Mouse (Mus musculus): ENCODE measurements around the gene Pak4.

The Pak4 gene

DNA sequence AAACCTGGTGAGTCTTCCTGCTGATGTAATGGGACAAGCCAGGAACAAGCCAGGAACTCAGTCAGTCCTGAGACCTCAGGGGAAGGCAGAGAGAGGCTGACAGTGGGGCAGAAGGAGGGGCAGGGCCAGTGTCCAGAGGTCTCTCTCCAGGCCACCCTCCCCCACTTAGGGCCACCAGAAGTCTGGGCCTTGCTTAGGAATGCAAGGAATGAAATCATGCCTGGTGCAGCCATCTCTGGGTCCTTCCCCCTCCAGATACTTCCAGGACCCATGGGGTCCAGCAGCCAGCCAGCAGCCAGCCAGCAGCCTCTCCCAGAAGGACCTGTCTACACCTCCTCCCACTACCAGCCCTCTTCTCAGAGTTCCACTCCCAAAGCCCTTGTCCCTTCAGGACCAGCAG lies 10.3 kb downstream of the Pak4 start:
- no peak for DNase-seq (ENCODE audit: low spot score)

DNA sequence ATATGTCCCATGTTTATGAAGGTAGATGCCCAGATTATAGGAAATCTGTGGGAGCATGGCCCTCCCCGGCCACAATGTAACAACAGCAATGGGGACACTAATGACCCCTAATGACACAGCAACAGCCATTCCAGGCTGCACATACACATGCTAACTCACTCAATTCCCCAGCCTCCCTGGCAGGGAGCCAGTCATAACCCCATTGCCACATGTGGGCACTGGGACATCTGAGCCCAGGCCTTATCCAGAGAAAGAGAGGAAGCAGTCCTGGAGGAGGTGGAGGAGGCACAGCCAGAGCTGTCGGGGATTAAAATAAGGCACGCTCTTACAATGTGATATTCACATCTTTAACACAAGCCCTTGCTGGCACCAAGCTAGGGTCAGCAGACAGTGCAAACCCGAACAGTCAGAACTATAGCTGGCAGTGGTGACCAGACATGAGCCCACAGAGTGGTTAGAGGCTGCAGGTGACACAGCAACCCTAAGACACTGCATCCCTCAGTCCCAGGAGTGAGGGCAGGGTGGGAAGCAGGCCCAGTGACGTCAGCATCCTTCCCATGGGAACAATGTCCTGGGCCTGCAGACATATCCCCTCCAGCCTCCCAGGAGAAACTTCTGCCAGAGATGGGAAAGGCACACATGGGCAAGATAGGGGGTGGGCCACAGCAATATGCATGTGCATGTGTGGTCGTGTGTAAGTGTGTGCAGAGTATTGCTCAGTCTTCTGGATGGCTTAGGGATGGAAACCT lies 11.1 kb downstream of the Pak4 start:
- no peak for DNase-seq (ENCODE audit: low spot score)

DNA sequence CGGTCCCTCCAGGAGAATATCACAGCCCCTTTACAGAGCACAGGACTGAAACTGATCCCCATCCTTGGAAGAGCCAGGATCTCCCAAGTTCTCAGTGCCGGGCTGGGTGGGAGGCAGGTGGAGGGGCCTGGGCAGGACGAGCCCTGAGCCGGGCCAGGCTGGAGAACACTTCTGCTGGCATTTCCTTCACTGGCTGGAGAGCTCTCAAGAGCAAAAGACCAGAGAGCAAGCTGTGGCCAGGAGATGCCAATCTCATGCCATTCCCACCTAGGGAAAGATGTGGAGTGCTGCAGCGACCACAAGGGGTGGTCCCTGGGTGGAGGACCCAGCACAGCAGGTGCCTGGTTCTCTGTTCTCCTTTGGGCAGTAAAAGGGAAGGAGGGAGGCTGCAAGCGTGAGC lies 13.0 kb downstream of the Pak4 start:
- DNase-seq (ENCODE audit: low spot score): no peak

DNA sequence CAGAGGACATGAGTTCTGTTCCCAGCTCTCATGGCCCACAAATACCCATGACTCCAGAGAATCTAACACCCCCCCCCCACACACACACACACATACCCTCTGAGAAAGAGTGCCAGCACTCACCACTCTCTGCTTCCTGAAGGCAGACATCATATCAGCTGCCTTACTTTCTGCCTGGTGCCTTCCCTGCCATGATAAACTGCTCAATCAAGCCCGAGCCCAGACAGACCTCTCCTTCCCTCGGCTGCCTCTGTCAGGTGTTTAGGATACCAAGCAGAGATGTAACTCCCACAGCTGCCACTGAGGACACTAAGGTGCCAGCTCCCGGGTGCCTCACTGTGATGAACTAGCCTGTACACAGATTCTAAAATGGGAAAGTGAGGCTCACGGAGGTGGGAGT lies 13.5 kb downstream of the Pak4 start:
- DNase-seq (ENCODE audit: low spot score): no peak

DNA sequence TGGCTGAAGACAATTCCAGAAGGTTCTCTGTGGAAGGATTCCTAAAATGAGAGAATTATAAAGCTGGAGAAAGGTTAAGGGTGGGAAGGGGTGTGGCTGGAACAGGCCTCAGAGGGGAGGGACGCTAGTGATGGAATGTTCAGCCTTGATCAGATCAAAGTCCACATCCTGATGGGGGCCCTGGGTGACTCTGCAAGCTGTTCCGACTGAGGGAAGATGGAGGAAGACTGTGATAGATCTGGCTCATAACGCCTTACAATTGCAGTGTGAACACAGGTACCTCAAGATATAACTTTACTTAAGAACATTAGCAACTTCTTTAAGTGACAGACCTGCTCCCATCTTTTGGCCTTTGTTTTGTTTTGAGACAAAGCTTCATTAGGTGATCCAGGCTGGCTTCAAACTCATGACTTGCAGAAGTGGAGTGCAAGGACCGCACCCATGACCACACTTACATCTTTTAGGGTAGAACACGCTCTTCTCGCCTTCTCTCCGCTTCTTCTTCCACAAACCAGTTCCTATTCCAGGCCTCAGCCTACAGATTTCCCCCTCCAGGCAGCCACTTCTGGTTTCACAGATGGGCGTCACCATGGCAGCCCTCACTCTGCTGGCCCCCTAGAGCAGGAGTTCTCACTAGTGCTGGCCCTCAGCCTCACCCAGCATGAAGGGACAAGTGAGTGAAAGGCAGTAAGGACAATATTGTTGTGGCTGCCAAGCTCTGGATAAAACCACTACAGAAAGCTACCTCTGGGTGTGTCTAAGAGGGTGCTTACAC lies 14.2 kb downstream of the Pak4 start:
- DNase-seq (ENCODE audit: low spot score): no peak

DNA sequence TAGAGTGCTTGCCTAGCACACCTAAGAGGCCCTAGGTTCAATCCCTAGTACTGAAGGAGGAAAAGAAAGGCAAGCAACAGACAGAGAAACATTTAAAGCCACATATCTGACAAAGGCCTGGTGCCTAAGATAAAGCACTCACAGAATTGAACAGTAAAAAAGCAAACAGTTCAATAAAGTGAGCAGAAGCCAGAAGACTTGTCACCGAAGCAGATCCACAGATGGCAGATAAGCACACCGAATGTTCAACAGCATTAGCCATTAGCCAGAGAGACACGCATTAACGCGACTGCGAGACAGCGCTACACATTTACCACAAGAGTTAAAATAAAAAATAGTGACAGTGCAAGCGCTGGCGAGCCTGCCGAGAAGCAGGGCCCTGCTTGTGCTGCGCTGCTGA lies 15.1 kb downstream of the Pak4 start:
- DNase-seq (ENCODE audit: low spot score): no peak

DNA sequence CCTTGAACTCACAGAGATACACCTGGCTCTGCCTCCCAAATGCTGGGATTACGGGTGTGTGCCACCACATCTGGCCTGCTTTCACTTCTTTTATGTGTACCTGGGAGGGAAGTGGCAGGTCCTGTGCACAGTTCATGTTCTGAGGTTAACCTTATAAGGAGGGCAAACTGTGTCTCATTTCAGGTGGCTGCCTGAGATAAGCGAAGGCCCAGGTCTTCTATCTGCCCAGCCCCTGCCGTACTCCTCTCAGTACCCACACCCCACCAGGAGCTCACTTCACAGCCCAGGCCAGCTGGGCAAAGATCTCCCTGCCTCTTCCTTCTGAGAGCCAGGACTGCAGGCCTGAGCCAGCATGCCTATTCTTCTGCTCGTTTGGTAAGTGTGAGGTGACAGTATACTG lies 16.3 kb downstream of the Pak4 start:
- DNase-seq (ENCODE audit: low spot score): no peak

DNA sequence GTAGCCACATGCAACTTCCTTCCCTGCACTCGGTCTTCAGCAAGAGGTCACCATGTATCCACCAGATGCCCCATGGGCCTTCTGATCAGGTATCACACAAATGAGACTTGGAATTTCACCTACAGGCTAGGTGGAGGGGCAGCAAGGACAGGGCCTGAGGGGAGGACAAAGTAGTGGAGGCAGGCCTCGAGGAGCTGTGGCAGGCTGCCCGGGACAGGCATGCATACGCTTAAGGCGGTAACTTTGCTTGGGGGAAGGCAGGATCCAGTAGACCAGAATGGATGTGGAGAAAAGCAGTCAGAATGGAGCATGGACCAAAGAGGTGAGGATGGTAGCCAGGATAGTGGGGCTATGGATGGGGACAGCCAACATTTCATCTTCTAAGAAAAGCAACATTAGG lies 18.2 kb downstream of the Pak4 start:
- no peak for DNase-seq (ENCODE audit: low spot score)

DNA sequence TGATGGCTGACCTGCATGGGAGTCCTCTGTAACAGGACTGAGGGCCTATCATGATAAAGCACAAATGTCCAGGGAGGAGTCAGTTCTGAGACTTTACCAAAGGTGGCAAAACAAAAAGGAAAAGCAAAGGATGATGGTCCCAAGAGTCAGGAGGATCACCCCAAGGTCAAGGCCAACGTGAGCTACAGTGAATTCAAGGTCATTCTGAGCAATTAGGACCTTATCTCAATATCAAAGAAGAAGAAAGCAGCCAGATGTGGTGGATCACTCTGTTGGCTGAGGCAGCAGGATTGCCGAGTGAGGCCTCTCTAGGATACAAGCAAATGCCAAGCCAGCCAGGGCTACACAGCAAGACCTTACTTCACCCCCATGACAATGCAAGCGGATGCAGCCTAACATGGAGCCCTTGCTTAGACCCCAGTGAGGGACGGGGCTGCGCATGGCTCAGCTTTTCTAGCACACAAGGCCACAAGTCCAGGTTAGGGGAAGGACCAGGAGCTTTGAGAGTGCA lies 19.4 kb downstream of the Pak4 start:
- no peak for DNase-seq (ENCODE audit: low spot score)

DNA sequence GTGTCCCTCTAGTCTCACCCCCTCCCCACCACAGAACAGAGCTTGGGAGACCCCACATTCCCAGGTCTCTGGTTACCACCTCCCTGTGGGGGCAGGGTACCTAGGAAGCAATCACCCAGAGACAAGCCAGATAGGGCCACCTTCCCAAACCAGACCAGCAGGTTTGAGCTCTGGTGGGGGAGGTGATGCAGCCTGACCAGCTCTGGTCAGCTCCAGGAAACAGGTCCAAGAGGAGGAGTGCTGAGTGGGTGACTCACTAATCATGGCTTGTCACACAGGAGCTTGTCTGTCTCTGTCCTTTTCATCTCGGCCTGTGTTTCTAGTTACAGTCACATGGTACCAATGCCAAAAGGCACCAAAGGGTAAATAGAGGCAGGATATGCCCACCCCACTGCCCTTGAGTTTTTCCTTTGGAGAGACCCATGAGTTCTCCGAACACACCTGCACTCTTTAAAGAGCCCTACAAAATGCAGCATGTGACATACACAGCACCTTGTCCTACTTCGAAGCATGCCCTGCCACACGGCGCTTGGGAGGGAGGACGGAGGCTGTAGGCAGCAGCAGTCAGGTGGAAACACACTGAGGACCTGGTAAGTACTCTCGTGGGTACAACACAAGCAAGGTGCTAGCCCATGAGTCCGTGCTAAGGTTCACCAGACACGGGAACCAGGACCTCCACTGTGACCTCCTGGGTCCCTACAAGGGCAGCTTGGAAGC lies 20.0 kb downstream of the Pak4 start:
- DNase-seq (ENCODE audit: low spot score): peak; percentile 30

DNA sequence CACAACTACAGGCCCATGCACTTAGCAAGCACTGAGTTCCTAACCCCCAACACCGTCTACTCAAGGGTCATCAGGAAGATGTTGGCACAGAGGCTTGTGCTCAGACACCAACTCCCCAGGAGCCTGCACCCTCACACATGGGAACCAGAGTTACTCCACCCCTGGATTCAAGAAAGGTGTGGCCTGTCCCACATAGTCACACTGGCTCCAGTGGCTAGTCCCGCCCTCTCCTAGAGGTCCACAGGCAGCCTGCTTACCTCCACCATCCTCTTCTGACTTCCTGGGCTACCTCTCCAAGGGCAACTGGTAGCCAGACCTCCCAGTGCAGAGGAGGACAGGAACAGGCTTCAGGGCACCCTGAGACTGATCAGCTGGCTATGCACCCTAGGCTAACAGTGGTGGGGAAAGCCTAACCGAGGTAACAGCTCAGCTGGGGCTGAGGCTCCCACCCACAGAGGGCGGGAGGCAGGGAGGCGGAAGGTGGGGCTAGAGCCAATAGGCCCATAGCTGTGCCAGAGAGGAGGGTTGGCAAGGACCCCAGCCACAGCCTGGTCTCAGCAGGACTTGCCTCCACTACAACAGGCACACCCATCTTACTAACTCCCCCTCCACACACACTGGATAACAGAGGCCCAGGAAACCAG lies 21.6 kb downstream of the Pak4 start:
- DNase-seq (ENCODE audit: low spot score): peak; percentile 59

DNA sequence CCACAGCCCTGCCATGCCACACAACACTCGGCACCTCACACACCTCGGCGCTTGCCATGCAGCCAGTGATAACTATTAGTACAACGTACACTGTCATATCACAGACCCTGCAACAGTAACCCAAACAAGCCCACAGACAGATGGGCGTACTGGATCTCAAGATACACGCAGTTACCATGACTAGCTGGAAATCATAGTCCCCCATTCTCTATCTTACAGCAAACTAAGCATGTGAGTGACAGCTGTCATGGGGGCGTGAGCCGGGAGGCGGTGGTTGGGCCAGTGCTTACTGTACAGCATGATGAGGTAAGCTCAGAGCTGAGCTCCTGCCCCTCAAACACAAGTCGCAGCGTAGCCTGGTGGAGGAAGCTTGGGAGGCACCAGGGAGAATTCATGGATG lies 22.4 kb downstream of the Pak4 start:
- DNase-seq (ENCODE audit: low spot score): no peak

DNA sequence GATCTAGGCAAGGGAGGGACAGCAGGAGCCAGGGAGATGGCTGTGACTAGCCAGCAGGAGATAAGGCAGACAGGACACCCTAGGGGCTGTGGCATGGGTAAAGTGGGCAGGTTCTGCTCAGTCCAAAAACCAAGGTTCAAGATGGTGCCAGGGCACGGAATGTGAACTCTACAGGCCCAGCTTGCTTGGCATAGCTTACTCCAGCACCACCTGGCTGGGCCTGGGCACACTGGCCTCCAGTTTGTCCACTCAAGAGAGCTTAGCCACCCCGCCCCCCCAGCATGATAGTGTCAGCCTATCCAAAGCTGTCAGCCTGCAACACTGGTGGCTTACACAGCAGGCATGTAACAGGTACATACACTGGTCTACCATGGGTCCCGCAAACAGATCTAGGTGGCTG lies 24.7 kb downstream of the Pak4 start:
- no peak for DNase-seq (ENCODE audit: low spot score)

DNA sequence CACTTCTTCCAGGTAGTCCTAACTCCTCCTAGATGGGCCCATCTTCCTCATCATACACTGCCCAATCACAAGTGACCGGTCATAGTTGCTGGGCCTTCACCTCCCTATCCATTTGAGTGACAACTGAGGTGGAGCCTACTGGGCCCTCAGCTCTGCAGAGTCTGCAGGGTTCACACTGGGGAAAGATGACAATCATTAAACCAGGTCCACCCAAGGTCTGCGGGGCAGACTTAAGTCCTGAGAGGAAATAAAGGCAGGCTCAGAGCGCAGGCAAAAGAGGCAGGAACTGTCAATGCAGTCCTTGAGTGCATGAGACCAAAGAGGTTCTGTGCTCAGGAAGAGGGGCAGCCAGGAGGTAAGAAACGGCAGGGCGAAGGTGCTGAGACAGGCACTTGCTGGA lies 25.3 kb downstream of the Pak4 start:
- DNase-seq (ENCODE audit: low spot score): no peak

DNA sequence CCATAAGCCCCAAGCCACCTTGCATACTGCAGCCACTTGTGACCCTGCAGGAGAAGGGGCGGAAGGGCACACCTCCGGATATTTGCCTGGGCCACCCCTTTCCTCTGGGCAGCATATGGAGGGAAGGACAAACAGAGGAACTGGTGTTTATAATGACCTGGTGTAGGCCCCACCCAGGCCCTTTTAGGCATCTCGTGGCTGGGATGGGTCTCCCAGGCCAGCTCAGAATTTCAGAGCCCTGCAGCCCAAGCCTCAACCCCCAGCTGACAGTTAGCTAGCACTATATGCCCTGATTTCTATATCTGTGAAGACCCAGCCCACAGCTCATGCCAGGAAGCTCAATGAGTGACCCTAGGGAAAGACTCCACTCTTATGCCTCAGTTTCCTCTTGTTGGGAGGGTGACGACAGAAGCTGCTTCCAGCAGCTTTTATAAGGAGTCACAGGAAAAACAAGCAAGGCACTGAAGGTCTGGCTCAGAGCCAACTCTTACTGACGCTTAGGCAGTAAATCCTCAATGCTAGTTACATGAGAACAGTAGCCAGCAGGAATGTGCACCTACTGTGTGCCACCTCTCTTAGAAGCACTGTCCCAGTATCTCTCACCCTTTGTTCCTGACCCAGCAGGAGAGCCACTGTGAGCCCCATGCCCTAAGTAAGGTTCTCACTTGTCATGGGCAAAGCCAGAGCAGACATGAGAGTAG lies 26.9 kb downstream of the Pak4 start:
- no peak for DNase-seq (ENCODE audit: low spot score)

DNA sequence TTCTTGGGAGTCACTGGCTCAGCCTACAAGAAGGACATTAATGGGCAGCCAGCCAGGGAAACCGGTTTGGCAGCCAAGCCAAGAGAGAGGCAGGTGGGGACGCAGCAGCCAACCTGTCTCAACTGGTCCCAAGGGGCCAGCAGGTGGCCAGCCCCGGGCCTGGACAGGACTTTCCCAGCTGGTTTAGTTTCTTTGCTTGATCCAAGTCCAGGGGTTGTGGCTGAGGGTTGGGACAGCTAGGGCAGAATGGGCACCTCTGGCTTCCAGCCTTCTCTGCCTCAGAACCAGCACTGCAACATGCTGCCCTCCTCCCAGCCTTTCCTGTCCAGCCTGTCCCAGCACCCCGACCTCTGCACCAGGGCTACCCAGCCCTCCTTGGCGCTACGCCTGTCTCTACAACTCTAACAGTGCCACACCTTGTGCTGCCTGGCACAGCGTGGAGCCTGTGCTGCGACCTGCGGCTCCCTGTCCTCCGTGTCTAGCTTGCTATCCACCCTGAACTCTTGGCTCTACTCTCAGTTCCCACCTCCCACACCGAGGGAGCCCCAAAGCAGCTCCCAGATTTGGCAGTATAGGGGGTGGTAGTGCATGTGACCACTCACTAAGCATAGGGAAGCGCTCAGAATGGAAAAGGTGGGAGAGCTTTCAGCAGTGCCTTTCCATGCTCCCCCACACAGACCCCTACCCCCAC lies 27.5 kb downstream of the Pak4 start:
- DNase-seq (ENCODE audit: low spot score): peak; percentile 38

DNA sequence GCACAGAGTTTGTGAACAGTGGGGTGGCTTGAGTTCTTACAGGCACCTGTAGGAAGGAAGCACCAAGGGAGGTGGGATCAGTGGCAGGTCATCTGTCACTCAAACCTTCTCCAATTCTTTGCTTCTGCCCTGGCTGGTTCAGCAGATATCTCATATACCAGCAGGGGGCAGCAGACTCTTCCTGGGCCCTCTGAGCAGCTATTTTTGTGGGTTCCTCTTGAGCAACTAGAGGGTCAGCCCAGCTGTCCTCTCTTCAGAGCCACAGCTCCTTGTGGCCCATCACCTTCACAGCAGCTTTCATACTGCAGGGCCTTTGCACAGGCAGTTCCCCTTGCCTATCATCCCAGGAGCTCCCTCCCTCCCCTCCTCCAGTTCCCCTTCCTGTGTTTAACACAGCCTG lies 29.7 kb downstream of the Pak4 start:
- no peak for DNase-seq (ENCODE audit: low spot score)

DNA sequence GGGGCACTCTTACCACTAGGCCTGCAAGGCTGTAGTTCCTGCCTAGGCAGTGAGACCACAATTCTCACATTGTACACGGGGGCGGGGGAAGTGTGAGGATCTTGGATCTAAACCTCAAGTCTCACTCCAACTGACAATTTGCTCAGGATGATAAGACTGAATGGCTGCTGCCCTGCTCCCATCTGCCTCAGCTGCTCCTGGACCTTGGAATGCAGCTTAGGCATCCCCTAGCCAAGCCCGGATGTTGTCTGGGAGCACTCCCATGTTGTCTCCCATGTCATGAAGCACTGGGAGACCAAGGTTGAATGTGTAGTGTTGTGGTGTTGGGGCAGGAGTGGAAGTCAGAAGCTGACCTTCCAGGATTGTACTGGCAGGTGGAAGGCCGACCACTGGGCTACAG lies 30.4 kb downstream of the Pak4 start:
- no peak for DNase-seq (ENCODE audit: low spot score)

DNA sequence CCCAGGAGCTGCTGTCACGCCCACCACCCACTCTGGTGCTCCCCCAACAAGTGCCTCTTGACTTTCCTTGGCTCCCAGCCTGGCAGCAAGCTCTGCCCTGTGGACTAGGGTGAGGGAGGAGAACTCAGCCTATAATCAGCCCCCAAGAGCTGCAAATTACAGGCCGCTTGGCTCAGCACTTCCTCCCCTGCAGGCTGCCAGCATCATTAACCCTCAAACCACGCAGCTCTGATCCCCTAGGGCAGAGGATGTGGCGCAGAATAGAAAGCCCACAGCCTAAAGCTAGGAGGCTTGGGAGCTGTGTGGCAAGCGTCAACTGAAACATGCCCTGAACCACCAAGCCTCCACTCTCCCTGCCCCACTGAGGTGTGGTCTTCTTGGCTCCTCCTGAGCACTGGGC lies 32.6 kb downstream of the Pak4 start:
- no peak for DNase-seq (ENCODE audit: low spot score)

DNA sequence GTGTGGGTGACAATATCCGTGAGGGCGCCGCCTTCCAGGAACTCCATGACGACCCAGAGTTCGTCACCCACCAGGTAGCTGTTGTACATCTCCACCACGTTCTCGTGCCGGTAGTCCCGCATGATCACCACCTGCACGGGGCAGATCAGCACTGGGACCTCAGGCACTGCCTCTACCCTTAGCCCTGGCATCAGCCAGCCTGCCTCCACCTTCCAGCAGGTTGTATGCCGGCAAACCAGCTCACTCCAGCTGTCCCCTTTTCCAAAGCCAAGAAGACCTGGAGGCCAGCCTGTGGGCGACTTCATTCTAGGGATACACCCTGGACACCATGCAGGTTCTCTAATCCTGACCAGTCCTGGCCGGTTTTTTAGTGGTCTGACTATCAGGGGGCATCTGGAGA lies 35.0 kb downstream of the Pak4 start:
- DNase-seq (ENCODE audit: low spot score): no peak

DNA sequence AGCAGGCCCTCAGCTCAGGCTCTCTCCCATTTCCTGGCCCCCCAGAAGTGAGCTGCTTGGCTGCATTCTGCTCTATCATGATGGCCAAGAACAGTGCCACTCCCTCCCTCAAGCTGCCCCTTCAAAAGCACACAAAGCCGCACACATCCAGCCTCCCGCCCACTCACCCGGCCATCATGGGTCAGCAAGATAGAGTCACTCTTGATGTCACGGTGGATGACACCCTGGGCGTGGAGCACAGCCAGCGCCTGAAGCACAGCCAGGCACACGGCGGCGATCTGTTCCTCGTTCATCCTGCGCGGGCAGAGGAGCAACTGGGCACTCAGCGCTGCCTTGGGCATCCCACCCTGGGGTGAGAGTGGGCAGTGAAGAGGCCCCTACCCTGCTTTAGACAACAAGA lies 35.6 kb downstream of the Pak4 start:
- DNase-seq (ENCODE audit: low spot score): no peak
